Mouse (Mus musculus) liver (tissue): ENCODE data around the gene Ublcp1.
"Not testable (repeated sequence)": the region's sequence is repeated elsewhere in the genome, so short reads cannot be mapped to it uniquely, and the experiment has no call there.

Source experiments
- DNase-seq: peaks from one replicate; pipeline ENCODE4 v3.0.0-alpha.2; 2020; ENCODE audit warnings: mixed read lengths

Ublcp1 gene

DNA sequence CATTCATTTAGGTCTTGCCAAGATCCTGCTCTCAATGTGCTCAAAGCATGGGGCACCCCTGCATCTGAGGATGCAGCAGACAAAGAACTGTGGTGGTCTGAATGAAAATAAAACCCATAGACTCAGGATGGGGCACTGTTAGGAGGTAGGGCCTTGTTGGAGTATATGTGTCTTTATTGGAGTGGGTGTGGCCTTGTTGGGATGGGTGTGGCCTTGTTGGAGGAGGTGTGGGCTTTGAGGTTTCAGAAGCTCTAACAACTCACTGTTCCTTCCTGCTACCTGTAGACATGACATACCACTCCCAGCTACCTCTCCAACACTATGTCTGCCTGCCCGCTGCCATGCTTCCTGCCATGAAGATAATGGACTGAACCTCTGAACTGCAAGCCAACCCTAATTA is 18.8 kb upstream of the Ublcp1 start:
- peak; percentile 55 for DNase-seq

DNA sequence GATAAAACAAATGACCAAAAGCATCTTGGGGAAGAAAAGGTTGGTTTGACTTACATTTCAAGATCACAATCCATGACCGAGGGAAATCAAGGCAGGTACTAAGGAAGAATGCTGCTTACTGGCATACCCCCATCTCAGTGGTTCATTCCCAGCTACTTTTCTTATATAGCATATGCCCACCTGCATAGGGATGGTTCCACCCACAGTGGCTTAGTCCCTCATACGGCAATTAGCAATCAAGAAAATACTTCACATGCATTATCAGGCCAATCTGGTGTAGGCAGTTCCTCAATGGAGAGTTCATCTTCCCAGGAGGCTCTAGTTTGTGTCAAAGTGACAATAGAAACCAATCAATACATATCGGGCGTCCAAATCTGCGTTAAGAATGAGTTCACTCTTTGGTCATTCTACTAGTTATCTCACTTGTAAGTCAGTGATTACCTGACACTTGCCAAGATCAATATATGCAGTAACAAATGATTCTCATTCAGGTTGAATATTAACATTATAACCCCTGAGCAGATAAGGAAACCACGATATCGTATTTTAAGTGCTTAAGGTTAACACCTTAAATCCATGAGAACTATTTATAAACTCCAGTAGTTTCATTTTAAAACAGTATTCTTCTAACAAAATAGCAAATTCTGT is 14.9 kb upstream of the Ublcp1 start:
- DNase-seq, result no peak

DNA sequence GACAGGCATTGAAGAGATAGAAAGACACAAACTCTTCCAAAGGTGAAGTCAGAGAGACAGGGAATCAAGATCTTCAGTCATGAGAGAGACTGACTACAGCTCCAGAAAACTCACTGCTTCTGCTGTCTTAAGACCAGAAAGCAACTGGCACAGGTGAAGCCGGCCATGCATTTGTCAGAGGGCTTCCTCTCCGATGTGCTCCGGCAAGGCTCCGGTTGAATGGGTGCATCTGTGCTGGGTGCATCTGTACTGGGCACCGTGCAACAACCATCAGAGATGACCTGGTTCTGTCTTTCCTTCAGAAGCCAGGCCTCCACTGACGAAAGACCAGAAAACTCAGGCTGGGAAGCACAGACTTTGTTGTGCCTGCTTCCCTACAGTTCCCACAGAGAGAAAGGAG is 9.9 kb upstream of the Ublcp1 start:
- no peak for DNase-seq

DNA sequence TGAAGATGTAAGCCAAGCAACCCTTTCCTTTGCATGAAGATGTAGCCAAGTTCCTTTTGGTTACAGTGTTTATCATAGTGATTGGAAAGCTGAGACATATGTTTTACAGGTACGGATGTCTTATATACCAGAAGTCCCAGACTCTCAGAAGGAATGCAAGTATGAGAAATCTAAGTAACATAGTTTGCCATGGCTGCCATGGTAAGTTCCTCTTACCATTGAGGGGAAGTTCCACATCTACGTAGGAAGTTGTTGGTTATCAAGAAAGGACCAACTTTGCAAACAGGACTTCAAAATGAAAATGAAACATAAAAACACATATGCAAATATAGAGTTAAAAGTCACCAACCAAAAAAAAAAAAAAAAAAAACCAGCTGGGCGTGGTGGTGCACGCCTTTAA is 8.1 kb upstream of the Ublcp1 start:
- DNase-seq, result no peak

DNA sequence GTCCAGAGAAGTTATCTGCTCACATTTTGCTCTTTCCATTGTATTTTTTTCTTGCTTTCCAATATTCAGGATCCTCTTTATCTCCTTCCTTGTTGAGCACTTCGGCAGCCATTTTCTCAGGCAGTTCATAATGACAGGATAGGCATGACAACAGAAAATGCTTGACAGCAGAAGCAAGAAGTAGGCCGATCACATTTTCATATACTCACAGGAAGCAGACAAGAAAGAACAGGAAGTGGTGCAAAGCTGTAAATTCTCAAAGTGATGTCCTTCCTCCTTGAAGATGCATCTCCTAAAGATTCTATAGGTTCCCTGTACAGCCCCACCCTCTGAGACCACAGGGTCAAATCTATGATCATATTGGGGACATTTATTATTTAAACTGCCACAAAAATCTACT is 6.1 kb upstream of the Ublcp1 start:
- no peak for DNase-seq

DNA sequence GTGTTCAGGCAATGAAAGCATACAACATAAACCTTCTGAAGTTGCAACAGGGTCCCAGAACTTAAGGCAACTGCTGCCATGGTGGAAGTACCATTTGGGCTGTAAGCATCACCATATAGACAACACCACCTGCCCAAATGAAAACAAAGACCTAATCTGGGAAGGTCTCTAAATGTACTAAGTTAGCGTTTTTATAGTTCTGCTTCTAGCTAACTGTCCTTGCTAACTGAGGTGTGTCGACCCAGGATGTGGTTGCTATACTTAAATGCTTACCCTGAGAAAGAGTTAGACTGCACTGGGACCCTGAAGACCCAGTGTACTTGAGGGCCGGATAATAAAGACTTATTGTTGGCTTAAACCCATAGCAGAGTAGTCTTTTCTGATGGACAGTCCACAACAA is 5.2 kb upstream of the Ublcp1 start:
- no peak for DNase-seq

DNA sequence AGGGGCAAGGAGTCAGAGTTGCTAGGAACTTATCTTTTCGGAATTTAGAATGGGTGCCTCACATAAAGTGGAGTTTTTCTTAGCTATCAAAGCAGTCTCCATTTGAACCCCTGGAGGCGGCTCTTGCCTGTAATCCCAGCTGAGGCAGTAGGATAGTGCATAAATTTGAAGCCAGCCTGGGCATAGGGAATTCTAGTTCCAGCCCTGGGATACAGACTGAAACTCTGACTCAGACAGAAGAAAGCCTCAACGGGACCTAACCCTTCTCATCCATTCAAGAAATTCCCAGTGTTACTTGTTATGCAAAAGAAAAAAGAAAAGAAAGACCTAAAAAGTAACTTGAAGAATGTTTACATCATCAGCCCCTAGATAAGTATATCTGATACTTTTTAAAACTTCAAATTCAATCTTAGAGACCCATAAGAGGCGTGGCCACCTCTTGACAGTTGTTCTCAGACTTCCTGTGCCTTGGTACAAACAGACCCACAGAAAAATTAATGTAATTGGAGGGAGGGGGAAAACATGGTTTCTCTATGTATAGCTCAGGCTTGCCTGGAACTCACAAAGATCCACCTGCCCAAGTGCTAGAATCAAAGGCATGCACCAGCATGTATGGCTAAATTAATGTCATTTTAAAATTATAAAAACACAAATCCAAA is 1.2 kb upstream of the Ublcp1 start:
- DNase-seq, result no peak

DNA sequence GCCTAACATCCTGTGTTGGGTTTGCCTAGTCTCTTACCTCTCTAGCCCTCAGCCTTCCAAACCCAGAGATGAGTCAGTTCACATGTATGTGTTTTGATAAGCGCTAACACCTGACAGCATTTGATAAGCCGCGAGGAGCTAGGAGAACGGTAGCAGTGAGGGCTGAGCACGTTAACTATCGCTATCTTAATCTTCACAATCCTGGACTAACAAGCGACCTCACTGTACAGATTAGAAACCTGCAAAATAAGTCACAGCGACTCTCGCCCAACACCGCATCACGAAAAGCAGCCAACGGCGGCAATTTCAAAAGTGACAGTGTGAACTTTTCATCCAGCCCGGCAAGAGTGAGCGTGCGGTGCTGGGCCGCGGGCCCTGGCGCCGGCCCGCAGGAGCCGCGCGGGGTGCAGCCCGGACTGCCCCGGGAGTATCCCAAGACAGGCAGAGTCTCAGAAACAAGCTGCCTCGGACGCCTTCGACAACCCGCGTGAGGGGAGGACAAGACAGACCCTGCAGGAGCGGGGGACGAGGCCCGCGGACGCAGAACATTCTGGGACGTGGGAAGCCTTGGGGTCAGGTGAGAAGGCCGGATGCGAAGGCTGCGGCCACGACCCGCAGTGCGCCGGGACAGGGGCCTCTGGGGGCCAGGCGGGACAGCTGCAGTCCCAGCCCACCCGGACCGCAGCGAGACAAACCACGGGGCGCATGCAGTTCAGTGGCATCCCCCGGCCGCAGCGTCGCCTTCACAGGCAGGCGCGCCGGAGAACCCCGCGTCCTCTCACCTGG is 459 bp downstream of the Ublcp1 start:
- peak; percentile 84 for DNase-seq

DNA sequence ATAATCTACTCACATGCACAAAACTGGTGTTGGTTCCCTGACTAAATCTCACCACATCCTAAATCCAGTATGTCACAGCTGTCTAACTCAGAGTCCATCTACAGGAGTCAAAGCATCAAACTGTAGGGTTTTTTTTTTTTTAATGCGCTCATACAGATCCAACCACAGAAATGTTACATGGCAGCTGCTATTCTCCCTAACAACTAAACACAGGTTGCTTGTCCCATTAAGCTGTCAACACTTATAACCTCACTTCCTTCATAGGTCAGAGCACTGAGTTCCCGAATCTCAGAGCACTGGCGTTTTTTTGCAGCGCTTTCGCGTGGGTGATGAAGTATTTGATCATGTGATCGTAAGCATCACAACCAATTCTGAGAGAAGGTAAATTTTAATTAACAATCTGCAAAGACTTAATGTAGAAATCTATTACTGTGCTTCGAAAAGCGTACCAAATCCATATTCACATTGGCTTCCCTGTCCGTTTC is 1.9 kb downstream of the Ublcp1 start:
- no peak for DNase-seq

DNA sequence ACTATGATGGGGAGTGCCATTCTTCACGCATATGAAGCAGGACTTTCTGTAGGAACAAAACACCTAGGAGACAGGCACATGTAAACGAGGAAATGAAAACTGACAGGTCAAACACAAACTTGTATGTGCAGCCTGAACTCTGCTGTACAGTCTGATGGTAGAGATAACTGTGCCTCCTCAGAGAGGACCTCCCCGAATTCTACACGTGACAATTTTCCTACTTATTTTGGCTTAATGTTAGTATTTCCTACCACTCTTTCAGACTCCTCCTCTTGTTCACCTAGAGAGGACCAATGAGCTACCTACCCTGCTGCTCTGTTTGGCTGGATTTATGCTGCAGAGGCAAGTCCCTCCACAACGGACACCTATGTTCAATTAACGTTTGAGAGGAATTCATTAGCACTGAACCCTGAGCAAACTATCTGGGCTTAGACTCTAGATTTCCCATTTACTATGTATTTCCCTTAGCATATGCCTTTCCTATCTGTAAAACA is 3.3 kb downstream of the Ublcp1 start:
- DNase-seq, result no peak

DNA sequence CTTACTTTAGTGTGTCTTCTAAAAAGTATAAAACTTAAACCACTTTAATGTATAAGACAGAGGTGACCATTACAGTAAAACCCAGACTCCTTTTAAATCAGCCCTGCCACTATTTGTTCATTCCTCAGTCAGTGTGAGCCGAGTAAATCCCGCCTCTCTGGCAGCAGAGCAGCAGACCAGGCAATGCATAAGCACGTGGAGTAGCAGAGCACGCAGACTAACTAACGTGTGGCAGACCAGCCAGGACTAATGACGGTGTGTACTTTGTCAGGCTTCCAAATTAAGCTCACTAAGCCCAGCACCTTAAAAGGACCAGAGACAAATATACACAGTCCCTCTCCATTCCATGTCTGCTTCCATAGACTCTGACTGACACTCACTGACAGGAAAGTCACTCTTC is 8.8 kb downstream of the Ublcp1 start:
- DNase-seq, result no peak

DNA sequence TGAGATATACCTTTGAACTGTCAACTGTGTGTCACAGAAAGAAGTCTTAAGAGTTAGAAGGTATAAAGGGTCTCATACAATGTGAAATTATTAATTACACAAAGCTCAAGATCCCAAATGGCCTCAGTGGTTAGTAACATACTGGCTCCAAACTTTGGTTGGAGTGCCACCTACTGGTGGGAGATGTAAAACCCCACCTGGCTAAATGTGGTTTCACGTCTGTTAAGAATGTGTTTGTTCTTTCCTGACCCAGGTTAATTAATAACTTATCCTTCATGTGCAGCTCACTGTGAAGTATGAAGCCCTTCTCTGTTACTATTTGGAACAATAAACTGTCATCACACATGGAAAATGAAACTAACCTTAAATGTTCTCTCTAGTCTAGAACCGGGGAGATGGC is 16.9 kb downstream of the Ublcp1 start:
- DNase-seq, result peak; percentile 67

DNA sequence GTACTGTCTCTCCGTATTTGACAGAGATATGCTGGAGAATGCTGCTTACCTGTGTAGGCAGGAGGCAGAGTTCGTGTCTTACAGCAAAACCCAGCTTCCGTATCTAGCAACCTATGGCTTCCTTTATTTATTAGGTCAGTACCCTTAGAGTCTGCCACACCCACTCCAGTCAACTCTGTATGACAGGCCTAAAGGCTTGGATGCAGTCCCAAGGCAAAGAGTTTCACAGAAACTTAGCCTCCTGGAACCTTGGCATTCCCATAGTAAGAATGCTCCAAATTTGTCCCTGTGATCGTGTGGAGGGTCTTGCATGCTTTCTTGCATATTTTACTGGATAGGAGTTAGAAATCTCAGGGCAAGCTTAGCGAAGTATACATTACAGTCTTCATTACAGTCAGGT is 18.3 kb downstream of the Ublcp1 start:
- DNase-seq, result not testable (repeated sequence)

DNA sequence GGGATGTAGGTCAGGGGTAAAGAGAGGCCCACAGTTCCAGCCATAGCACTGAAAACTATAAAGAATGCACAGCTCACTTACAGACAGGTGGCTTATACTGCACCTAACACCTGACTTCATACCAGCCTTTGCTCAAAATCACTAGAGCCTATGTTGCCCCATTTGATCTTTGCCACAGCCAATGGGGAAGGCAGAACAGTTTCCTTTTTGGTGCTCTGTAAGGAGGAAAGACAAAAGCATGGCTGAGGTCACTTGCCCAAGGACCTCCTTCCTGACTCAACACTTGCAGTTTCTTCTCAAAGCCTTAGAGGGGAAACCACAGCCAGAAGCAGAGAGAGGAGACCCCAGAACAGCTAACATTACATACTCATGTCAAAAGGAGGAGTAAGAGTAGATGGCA is 19.3 kb downstream of the Ublcp1 start:
- DNase-seq, result no peak

DNA sequence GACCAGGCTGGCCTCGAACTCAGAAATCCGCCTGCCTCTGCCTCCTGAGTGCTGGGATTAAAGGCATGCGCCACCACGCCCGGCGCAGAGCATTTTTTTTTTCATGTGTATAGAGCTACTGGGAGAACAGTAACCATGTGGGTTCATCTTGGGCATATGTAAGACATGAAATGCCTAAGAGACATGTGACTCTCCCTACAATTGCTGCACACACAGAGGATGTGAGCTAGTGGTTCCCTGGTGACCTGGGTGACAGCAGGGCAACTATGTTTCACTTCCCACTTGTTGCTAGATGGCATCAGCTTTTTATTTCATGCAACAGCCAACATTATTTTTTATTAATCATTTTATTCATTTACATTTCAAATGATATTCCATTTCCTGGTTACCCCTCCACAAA is 32.5 kb downstream of the Ublcp1 start:
- no peak for DNase-seq

DNA sequence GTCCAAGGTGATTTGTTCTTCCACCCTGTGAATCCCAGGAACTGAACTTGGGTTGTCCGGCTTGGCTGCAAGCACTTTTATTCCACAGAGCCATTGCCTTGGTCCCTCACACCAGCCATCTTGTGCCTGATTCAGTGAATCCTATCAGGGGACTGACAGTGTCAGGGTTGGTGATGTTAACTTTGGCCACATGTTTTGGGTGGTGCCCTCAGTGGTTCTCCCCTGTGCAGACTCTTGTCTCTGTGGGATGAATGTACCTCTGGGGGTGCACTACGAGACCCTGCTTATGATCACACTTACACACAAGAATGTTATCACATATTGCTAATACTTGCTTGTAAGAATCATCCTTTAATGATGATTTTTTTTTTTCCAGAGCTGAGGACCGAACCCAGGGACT is 40.3 kb downstream of the Ublcp1 start:
- DNase-seq, result no peak

DNA sequence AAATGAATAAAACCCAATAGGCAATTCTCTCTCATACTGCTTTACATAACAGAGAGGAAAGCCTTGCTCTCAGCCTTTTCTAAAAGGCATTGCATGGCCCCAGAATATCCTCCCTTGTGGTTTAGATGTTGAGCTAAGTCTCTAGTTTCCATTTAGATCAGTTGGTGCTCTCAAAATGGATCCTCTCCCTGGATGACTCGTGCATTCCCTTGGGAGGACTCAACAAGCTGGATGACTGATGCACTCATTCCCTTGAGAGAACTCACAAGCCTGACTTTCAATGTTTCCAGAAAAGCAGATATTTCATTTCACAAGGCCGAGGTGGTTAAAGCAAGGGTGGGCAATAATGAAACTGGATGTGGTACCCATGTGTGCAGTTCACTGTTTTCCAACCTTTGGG is 42.3 kb downstream of the Ublcp1 start:
- DNase-seq, result no peak

DNA sequence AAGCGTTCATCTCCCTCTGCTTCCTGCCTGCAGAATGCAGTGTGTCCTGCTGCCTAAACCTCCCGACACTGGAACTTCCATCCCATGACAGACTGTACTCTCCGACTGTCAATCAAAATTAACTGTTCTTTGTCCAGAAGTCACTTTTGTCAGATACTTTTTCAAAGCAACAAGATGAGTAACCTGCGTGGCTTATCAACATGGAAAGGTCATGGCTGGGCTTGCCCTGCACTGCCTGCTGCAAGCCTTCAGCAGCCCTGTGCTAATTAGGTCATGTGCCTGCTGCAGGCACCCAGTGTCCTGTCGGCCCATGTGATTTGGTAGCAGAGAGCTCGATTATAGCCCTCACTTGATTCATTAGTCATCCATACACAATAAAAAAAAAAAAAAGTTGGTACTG is 44.7 kb downstream of the Ublcp1 start:
- DNase-seq, result no peak

DNA sequence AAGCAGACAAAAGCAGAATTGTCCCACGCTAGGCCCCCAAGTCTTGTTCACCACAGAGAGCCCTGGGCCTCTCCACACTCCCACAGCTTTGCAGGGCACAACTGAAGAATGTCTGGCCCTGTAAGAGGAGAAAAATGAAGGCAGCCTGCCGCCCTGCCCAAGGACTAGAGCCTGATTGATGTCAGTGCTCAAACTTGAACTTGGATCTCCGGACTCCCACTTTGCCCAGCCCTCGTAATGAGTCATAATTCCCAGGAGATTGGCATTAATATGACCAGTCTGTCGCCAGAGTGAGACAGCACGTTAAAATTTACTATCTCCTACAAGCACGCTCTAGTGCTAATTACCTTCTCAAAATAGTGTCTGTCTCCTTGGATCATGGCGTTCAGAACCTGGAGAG is 45.3 kb downstream of the Ublcp1 start:
- no peak for DNase-seq

DNA sequence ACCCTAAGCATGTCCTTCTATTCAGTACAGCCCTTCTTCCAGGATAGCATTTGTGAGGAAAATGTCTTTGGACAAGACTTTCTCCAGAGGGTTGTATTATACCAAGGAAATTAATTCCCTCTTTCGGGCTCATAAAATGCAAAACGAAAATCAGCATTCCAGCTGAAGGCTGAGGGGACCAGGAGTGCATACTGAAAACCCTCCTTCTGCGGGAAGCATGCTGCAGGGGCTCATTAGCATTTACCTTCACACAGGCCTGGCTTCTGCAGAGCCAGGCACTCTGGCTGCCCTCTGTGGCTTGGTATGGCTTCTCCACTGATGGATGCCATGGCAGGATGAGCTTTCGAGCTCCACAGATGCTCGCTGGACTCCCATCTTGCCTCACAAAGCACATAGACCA is 46.3 kb downstream of the Ublcp1 start:
- DNase-seq, result no peak

DNA sequence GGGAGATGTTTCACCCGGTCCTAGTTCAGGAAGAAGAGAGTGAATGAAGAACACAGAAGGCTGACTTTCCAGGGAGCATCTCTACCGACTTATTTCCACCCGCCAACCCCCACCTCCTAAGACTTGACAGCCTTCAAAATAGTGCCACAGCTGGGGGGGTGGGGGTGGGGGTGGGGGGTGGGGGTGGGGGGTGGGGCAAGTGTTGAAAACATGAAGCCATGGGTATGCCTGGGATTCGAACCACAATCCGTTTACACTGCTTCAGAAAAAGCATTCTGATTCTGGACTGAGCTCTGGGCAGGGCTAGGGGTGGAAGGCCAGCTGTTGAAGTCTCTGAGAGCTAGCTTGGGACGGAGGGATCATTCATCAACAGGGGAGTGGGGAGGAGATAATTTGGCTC is 47.0 kb downstream of the Ublcp1 start:
- DNase-seq, result no peak

DNA sequence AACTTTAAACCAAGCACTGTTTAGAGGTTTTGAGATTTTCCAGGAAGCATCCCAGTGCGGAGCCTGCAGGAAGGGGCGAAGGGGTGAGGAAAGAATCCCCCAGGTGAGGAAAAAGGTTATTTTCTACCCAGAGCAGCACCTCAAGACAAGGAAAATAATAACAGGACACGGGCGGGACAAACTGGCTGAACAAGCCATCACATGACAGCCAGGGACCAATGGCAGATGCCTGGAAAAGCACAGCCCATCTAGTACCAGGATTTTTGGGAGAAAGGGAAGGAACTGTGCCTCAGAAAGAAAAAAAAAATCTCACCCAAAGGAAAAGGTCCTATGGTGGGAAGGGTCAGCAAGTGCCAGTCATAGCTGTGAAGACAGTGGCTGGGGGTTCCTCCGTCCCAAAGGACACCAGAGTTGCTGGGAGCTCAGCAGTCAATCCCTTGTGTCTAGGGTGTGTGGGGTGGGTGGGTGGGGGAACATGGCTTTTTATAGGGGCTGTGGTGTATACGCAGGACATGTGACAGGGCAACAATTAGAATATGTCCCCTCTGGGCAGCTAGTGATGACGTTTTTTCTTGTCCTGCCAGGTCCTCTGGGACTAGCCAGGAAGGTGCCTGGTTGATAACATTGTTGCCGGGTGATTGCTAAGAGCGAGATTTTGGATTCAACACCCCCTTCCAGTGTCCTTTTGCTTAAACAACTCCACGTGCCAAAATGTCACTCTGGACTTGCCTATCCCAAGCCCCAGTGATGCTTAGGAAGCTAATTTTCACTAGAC is 47.8 kb downstream of the Ublcp1 start:
- DNase-seq, result no peak

DNA sequence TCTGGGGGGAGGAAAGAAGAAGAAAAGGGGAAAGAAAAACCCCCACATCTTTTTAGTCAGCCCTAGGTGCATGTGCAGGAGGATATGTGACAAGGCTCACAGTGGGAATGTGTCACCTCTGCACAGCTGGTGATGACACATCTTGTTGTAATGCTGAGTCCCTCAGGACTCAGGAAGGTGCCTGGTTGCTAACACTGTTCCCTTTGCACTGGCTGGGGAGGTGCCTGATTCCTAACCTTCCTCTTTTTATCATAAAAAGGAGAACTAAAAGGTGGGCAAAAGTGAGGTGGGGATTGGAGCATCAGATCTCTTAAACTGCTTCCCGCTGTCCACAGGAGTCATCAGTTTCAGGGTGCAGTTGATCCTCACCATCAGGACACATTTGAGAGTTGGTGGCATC is 52.9 kb downstream of the Ublcp1 start:
- no peak for DNase-seq
